Mouse (Mus musculus) testis, postnatal 14 days (tissue): Measurements from ENCODE around the gene Hdac11.
A peak's percentile ranks its signal among the peaks of the same experiment; 100 is the strongest.

ENCODE experiments used
- DNase-seq: peaks from one replicate; pipeline ENCODE4 v3.0.0; 2021; ENCODE audit warnings: low spot score

Gene Hdac11

DNA sequence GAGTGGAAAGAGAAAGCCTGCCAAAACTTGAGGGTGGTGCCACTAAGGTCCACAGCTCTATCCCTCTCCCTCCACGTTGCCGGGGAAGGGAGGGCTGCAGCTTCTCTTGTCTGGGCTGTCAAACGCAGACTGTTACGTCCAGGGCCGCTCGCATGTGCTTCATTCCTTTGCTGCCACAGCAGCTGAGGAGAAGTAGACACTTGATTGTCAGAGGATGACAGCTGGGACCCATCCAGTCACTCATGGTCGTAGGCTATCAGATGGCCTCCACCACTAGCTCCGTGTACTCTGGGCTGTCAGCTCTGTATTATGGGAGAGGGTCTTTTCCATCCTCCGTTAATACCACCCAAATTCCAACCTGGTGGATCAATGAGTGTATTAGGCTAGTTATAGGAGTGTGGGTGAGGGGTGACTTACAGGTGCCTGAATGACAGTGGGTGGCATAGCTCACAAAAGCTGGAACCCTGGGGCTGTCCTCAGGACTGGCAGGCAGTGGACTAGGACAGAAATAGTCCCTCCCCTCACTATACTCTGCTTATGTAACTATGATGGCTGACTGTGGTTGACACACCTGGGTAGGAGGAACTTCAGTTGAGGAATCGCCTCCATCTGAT lies 19.0 kb upstream of the Hdac11 start:
- DNase-seq = no peak

DNA sequence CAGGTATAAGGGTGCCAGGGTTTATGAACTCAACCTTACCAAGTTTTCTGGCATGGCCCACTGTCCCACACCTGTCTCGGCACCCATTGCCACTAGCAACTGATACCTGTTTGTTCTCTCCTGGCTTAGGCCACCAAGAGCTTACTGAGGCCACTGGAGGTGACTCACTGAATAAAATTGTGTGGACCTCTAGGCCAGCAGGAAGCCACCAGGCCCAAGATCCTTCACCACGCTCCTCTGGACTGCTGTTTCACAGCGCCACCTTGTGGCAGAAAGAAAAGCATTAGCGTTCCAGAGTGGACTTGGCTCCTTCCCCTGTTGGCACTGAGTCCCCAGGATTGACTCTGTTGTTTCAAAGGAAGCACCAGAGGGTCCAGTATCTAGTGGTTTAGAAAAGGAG lies 16.6 kb upstream of the Hdac11 start:
- DNase-seq = peak; percentile 50

DNA sequence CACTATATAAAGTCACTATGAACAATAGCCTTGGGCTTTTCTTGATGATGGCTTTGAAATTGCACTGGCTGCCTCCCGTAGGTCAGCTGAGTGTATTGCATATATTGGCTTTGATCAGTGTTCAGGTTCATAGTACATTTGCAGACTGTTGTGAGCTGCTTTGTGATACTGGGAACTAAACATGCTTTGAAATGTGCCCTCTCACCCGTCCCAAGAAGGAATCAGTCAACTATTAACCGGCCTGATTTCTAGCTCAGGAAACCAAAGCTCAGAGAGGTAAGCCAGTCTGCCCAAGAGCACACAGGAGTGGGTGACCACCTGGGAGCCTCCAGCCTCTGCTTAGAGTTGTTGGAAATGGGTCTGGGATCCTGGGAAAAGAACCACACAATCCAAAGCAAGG lies 11.4 kb upstream of the Hdac11 start:
- DNase-seq = no peak

DNA sequence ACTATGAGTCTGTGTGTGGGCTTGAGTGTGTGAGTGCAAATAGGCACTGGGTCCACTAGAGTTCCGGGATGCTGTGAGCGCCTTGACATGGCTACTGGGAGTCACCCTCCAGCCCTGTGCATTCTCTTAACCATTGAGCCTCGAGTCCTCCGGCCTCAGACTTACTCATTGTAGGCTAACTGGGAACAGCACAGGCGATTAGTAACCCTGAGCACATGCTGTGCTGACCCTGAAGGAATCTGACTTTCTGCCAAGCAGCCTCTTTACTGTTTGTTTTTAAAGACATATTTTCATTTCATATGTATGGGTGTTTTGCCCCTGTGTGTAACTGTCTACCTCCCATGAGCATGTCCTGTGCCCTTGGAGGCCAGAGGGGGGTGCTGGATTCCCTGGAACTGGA lies 10.9 kb upstream of the Hdac11 start:
- no peak for DNase-seq

DNA sequence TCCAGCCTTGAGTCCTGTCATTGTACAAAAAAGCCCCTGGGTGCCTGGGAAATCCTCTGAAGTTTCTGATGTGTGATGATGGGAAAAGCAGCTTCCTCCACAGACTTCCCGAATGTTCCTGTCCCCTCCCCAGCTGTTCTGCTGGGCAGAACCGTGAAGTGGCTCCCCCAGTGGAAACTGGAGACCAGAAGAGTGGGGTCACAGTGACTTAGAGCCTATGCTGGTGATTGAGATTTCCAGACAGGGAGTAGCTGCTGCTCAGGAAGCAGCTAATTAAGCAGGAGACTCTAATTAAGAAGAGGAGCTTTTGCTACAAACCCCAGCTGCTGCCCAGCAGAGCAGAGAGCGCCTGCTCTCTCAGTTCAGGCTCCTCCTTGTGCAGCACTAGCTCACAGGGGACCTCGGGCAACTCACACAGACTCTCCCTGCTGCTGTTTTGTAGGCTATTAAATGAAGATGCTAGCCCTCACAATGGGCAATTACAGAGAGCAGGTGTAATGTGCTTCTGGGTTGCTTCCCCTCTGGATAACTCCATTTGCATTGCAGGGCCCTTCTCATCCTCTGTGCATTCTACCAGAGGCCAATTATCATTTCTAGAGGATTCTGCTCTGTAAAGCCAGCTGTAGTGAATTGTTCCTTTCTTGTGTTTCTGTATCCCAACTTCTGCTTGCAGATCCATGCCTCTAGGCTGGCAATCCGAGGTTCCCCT lies 9.9 kb upstream of the Hdac11 start:
- no peak for DNase-seq

DNA sequence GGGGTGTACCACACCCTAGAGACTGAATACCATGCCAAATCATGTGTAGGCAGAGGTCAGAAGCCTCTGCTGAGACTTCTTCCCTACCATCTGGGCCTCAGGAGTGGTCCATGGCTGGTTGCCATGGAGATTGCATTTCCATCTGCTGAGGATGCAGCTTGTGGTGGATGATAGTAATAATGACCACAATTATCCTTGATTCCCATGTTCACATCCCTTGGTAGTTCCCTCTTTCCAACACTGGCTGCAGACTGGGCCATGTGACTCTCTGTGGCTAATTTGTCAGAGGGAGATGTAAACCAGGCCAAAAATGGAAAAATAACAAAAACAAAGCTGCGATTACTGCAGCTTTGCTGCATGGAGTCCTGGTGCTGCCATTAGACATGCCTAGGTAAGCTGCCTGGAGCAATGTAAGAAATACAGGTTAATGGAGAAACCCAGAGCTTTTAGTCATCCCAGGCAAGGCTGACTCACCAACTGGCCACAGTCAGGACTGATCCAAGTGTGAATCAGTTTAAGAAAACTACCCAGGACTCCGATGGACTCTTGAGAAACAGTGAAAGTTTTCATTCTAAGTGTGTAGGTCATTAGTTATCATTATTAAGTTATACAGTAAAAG lies 9.2 kb upstream of the Hdac11 start:
- DNase-seq = no peak

DNA sequence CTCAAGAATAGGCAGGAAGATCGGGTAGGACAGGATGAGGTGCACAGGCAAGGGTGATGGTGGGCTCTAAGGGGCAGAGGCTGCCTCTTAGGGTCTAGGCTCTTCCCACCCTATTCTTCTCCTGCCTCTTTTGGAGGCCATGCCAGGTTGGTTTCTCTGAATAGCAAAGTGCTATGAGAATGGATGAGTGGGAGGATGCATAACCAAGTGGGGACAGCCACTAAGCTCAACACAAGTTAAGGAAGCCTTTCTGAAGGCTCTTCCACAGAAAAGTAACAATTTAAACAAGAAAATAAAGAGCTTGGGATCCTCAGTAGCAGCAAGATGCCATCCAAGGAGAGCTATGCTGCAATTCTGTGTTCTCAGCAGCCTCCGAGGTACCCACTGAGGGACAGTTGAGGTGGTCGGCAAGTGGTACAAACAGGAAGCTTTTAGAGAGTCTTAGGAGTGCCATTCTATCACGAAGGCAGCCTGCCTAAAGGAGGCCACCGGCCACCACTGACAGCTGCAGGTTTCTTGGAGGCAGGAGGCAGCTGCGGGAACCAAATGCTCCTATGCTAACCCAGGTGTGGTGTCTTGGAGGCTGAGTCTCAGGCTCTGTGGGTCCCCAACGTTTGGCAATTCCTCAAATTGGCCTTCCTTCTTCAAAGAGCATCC lies 3.4 kb upstream of the Hdac11 start:
- no peak for DNase-seq

DNA sequence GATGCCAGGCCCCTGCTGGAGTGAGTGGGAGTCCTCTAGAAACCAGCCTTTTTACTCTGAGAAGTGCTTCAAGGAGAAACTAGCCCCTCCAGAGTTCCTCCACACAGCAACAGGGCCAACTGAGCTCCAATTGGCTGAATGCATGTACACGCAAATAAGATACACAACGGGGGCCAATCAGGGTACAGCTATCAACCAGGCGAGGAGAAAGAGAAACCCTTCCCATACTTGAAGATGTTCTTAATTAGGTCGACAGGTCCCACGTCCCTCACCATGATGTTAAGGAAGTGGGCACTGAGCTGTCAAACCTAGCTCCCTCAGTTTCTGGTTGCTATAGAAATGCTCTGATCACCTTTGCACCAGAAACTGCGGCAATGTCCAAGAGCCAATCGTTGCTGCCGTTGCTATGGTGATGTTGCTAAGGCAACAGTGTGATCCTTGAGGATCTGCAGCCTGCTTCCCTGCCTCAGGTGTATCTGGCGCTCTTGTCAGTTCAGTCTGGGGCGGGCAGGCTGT lies 2.9 kb upstream of the Hdac11 start:
- DNase-seq = peak; percentile 60

DNA sequence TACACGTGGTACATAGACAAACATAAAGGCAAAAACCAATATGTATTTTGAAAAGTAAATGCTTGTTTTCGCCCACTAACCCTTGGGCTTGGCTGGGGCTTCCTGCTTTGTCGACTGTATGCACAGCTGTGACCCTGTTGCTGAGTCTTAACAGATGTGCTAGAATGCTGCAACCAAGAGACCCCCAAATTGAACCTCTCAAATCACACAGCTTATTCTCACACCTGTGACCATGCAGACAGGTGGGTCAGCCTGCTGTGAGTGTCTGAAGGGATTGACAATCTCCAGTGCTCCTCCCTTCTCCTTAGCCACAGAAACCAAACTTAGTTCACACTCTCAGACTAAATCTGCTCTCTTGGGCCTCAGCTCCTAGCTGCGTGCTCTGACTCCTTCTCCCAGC lies 1.8 kb upstream of the Hdac11 start:
- DNase-seq = no peak

DNA sequence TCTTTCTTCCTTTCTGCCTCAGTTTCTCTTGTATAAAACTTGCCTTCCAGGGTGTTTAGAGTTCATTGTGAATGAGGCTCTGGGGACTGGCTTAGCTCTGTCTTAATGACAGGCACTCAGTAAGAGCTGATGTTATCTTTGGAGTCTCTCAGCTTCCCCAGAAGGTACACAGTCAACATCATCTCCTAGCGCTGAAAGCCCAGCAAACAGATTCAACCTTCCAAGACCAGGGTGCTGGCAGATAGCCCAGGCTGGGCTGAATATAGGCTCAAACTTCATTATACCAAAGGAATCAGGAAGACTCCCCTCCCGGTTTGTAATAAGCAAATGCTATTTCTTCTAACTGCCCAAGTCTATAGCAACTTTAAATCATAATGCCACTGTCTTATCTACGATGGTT lies 1.2 kb upstream of the Hdac11 start:
- DNase-seq = no peak

DNA sequence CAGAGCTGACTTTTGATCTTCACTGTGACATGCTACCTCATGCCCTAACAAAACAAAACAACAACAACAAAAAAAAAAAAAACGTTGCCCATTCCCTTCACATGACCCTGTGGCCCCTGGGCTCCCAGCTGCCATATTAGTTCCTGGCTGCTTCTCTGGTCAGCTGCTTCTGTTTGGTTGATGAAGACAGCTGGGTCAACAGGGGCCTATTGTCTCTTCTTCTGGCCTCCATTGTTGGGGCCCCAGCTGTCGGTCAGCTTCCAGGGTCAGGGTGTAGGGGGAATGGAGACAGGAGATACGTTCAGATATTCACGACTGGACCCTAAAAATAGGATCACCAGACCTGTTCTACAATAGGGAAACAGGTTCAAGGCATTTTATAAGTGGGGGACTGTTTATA lies 403 bp upstream of the Hdac11 start:
- DNase-seq = no peak

DNA sequence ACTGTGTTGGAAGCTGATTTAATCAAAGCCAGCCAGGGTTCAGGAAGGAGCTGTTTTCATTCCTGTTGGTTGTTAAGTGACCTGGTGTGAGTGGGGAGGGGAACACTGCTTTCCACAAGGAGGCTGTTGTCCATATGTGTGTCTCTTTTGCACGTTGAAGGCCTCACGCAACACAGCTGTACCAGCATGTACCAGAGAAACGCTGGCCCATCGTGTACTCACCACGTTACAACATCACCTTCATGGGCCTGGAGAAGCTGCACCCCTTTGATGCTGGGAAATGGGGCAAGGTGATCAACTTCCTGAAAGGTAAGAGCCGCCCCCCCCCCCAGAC lies 739 bp downstream of the Hdac11 start:
- no peak for DNase-seq

DNA sequence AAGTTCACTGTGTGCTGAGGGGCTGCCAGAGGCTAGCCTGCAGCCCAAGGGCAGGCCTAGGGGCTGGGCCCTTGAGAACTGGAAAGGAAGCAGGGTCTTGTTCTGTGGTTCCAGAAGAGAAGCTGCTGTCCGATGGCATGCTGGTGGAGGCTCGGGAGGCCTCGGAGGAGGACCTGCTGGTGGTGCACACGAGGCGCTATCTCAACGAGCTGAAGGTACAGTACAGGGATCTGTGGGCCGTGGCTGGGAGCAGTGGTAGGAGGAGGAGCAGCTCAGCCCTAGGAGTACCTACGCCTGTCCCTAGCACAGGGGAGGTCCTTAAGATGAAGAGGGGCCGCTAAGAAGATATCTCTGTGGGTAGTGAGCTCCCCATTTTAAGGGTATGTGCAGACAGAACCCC lies 2.6 kb downstream of the Hdac11 start:
- DNase-seq = no peak

DNA sequence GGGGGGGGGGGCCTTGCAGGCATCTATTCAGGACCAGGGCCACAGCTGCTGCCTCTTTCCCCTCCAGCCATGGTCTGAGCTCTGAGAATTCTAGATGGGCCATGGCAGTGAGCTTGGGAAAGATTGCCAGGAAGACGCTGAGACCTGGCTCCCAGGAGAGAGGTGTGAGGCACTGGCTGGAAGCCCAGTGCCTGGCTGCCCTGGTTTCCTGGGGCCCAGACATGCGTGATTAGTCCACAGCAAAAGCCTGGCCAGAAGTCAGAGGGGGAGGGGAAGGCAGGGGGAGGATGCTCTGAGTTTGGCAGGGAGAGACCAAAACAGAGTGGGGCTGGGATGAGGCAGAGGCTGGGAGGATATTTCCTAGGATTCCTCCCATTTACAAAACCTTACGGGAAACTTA lies 3.9 kb downstream of the Hdac11 start:
- peak; percentile 49 for DNase-seq

DNA sequence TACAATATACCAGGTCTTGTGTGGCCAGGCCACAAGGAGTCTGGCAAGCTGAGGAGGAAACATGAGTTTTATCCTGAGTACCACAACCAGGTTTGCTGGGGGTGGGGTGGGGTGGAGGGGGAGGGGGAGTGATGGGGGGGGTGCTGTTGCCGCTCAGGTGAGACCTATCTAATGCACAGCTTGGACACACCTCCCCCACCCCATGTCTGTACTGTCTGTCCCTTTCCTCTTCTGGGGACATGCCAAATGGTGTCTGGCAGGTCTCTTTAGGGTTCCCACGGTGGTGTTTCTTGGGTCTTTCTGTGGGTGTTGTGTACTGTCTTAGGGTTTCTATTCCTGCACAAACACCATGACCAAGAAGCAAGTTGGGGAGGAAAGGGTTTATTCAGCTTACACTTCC lies 4.5 kb downstream of the Hdac11 start:
- no peak for DNase-seq

DNA sequence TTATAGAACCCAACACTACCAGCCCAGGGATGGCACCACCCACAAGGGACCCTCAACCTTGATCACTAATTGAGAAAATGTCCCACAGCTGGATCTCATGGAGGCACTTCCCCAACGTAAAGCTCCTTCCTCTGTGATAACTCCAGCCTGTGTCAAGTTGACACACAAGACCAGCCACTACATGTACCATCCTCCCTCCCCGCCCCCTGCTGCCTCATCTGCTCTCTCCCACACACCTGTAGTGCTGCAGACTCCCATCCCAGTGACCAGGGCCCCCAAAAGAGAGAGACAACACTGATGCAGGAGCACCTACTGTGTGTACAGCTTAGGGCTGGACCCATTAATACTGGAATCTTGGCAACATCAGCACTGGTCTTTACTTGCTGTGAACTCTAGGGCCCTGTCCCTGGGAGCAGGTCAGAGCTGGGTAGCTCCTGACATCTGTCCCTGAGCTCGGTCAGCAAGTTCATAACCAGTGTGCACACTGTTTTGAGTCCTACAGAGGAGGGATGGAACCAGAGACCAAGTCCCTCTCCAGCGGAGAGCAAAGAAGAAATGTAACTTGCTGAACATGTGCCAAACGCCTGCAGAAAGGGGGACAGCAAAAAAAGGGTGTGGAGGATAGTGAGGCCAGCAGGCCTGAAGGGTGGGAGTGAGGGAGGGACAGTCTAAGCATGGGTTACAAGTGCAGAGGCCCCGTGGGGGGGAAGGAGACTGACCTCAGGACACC lies 5.2 kb downstream of the Hdac11 start:
- DNase-seq = no peak

DNA sequence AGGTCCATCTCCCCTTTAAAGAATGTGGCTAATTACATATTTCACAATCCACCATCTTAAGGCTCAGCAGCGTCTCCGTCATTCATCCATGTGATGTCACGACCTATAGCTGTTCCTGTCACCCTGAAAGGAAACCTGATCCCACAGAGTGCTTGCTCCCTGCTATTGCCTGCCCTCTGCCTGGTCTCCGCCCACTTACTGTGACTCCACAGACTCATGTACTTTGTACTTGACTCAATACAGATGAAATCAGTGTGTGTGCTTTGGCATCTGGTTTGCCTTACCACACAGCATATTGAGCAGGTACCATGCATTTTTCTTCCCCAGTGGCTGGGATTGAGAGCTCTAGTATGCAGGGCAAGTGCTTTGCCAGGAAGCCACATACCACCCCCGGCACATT lies 5.8 kb downstream of the Hdac11 start:
- DNase-seq = no peak

DNA sequence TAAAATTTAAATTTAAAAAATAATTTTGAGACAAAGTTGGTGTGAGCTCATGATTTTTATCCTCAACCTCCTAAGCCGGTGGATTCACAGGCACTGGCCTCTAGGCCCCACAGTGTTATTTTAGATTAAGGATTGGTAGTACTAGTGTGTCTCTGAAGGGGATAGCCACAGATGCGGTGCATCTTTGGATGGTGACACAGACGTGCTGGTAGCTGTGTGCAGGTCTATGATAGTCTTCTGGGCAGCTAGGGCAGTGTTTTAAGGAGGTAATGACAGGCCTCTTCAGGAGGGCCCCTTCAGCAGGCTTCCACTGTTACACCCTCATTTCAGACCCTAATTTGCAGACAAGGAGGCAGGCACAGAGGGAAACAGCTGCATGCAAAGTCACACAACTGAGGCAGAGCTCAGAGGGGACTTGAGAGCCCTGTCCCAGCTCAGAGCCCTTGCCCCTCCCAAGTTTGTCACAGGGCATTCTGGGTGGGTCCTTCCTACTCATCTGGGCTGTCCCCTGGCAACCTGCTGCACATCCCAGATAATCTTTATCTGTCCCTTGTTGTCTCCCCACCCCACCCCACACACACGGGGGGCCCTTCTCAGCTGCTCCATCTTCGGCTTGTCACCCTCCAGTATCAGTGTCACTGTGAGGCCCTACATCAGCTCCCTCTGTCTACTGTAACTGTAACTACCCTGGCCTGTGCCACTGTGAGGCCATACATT lies 6.9 kb downstream of the Hdac11 start:
- DNase-seq = no peak

DNA sequence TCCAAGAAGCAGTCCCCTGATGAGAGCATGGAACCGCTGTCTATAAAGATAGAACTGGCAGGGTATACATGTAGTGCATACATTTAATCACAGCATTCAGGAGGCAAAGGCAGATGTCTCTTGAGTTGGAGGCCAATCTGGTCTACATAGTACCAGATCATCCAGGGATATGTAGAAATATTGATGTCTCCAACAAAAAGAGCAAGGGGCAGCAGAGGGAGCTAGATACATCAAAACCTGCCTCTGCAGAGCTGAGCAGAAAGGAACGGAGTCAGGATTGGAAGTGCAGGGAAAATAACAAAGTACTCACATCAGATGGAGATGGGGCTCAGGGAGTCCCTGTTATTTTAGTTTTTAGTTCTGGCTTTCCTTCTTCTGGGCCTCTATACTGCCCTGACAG lies 8.1 kb downstream of the Hdac11 start:
- no peak for DNase-seq

DNA sequence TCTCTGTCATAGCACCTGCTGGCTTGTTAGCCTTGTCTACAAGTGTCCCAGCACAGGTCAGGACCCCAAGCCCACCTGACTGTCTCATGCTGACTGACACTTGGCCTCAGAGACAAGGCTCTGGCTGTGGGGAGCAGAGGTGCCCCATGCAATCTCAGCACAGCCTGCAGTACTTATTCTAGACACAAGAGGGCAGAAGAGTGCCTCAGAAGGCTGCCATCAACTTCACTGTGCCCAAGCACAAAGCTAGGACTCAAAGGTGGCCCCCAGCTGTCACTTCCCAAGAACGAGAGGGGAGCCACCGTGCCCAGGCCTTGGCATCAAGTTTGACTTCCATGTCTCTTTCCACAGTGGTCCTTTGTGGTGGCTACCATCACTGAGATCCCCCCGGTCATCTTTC lies 8.7 kb downstream of the Hdac11 start:
- DNase-seq = no peak

DNA sequence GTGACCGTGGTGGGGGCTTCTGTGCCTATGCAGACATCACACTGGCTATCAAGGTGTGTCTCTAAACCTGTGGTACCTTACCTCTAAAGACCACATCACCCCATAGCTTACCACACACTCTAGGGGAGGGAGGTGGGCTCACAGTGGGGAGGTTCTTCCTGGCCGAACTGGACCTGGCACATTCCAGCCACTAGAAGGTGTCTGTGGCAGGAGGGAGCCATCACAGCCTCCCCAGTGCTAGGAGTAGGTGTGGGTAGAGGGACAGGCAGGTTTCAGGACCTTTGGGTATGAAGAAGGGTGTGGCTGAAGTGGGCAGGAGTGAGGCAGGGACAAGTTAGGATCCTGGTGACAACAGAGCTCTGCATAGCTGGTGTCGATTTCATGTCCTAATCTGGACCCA lies 11.4 kb downstream of the Hdac11 start:
- DNase-seq = no peak

DNA sequence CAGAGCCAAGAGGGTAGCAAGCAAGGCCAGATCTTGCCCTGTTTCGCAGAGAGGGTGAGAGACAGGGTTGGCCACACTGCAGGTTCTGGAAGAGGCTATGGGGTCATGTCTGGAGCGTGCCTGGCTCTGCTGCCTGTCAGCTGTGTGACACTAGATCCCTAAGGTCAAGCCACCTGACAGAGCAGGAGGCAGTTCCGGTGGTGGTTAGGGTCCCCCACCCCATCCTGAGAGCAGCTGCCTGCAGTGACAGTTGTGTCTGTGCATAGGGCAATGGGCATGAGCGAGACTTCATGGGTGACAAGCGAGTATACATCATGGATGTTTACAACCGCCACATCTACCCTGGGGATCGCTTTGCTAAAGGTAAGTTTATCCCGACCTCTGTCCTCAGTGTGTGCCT lies 12.7 kb downstream of the Hdac11 start:
- DNase-seq = no peak
